Mouse (Mus musculus): ENCODE results near the gene Ighmbp2. TPM values are rescaled to one million over a fixed set of nuclear protein-coding genes. Genes with fewer than 3 reads are reported as not detected.

Gene Ighmbp2
- total RNA-seq, 1 experiment = 13.2 TPM

- in situ Hi-C loops (cut with MboI; ENCODE audit: low sequenced_read_pairs in 2 of 2, unreplicated experiment in 2 of 2) = no loop called here
- TF ChIP-seq CHD2 (IDR thresholded peaks at IDR 0.05; ENCODE audit: low read depth, low read length) (no peak), HCFC1 (IDR thresholded peaks at IDR 0.05; ENCODE audit: borderline replicate concordance, insufficient read depth, low read length) (no peak), ZNF384 (IDR thresholded peaks at IDR 0.05; ENCODE audit: low read depth, low read length) (no peak), MAFK (IDR thresholded peaks at IDR 0.05; ENCODE audit: insufficient read depth, low read depth, low read length) (no peak), ZC3H11A (IDR thresholded peaks at IDR 0.05; ENCODE audit: borderline replicate concordance, low read depth, low read length) (no peak)
- H3K9ac ChIP-seq (ENCODE audit: insufficient read depth, low read depth, low read length, poor library complexity, severe bottlenecking) = no peak overlapping the region; the same call in 1 of the 2 replicates
- H3K36me3 ChIP-seq (ENCODE audit: control insufficient read depth, insufficient read depth, low read length, poor library complexity, severe bottlenecking) = no peaks in the 10 kb centered on the region
- no peak overlapping the region for H3K27ac ChIP-seq (ENCODE audit: insufficient read depth, low read depth, low read length, poor library complexity, severe bottlenecking)
- H3K9me3 ChIP-seq (ENCODE audit: control insufficient read depth, insufficient read depth, low read depth, low read length) = no peaks in the 10 kb centered on the region
- no peak for DNase-seq (ENCODE audit: low read depth, low spot score)
- H3K4me1 ChIP-seq (ENCODE audit: control insufficient read depth in 2 of 2, insufficient read depth in 2 of 2, low read length in 2 of 2, poor library complexity in 1 of 2) = peaks cover 0 to 11% of the 10 kb centered on the region in 2 experiments; a peak in 2 of 4 replicates
- H3K4me3 ChIP-seq (ENCODE audit: insufficient read depth in 1 of 2, low read depth in 1 of 2, low read length in 2 of 2, poor library complexity in 1 of 2, severe bottlenecking in 1 of 2) = no peak overlapping the region
Observed at GRCm38 (mm10) chr19:3321617-3322016, 38.8 kb upstream of the Ighmbp2 start.

DNA sequence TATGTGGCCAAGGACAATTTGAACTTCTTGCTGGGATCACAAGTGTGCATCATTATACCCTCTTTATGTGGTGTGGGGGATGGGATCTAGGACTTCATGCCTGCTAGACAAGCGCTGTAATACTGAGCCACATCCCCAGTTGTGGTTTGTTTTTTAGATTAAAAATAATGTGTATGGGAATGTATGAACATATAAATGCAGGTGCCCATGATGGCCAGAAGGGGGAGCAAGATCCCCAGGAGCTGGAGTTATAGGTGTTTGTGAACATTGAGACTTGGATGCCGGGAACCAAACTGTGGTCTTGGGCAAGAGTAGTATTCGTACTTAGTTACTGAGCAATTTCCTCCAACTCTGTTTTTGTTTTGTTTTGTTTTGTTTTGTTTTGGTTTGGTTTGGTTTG is 38.0 kb upstream of the Ighmbp2 start:
- peak; percentile 40 for DNase-seq (ENCODE audit: low read depth, low spot score)
- H3K9me3 ChIP-seq (ENCODE audit: control insufficient read depth, insufficient read depth, low read depth, low read length) = no peaks in the 10 kb centered on the region
- H3K36me3 ChIP-seq (ENCODE audit: control insufficient read depth, insufficient read depth, low read length, poor library complexity, severe bottlenecking) = no peaks in the 10 kb centered on the region
- peaks cover 0 to 5% of the 10 kb centered on the region in 2 experiments; a peak in 2 of 4 replicates for H3K4me1 ChIP-seq (ENCODE audit: control insufficient read depth in 2 of 2, insufficient read depth in 2 of 2, low read length in 2 of 2, poor library complexity in 1 of 2)
- H3K27ac ChIP-seq (ENCODE audit: insufficient read depth, low read depth, low read length, poor library complexity, severe bottlenecking) = no peak overlapping the region
- H3K4me3 ChIP-seq (ENCODE audit: insufficient read depth in 1 of 2, low read depth in 1 of 2, low read length in 2 of 2, poor library complexity in 1 of 2, severe bottlenecking in 1 of 2) = no peak overlapping the region
- no peak overlapping the region for H3K9ac ChIP-seq (ENCODE audit: insufficient read depth, low read depth, low read length, poor library complexity, severe bottlenecking)
- in situ Hi-C loops (cut with MboI; ENCODE audit: low sequenced_read_pairs in 2 of 2, unreplicated experiment in 2 of 2) = no loop called here
- TF ChIP-seq ZC3H11A (IDR thresholded peaks at IDR 0.05; ENCODE audit: borderline replicate concordance, low read depth, low read length) (peak; percentile 60; the same call in 1 of the 2 replicates), ZNF384 (IDR thresholded peaks at IDR 0.05; ENCODE audit: low read depth, low read length) (no peak), HCFC1 (IDR thresholded peaks at IDR 0.05; ENCODE audit: borderline replicate concordance, insufficient read depth, low read length) (no peak), CHD2 (IDR thresholded peaks at IDR 0.05; ENCODE audit: low read depth, low read length) (no peak)

- in situ Hi-C loops (cut with MboI; ENCODE audit: low sequenced_read_pairs in 2 of 2, unreplicated experiment in 2 of 2) = no loop called here
- TF ChIP-seq CHD2 (IDR thresholded peaks at IDR 0.05; ENCODE audit: low read depth, low read length) = no peak
- no peak overlapping the region for H3K27ac ChIP-seq (ENCODE audit: insufficient read depth, low read depth, low read length, poor library complexity, severe bottlenecking)
- DNase-seq (ENCODE audit: low read depth, low spot score) = no peak
- peaks cover 0 to 5% of the 10 kb centered on the region in 2 experiments; a peak in 2 of 4 replicates for H3K4me1 ChIP-seq (ENCODE audit: control insufficient read depth in 2 of 2, insufficient read depth in 2 of 2, low read length in 2 of 2, poor library complexity in 1 of 2)
- no peaks in the 10 kb centered on the region for H3K9me3 ChIP-seq (ENCODE audit: control insufficient read depth, insufficient read depth, low read depth, low read length)
- no peak overlapping the region for H3K4me3 ChIP-seq (ENCODE audit: insufficient read depth in 1 of 2, low read depth in 1 of 2, low read length in 2 of 2, poor library complexity in 1 of 2, severe bottlenecking in 1 of 2)
- H3K36me3 ChIP-seq (ENCODE audit: control insufficient read depth, insufficient read depth, low read length, poor library complexity, severe bottlenecking) = no peaks in the 10 kb centered on the region
- H3K9ac ChIP-seq (ENCODE audit: insufficient read depth, low read depth, low read length, poor library complexity, severe bottlenecking) = no peak overlapping the region
Observed at GRCm38 (mm10) chr19:3320086-3320485, 37.3 kb upstream of the Ighmbp2 start.

DNA sequence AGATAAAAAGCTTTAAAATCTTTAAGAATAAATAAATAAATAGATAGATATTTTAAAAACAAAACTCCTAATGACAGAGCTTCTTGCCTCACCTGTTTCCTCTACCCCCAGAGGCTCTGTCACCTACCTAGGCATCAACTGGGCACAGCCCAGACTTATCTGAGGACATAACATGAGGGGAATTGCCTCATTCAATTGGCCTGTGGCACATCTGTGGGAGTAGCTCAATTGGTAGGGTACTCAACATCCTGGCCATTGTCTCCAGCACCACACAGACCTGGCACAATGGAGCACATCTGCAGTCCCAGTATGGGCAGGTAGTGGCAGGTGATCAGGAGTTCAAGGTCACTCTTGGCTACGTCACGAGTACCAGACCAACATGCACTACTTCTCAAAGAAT is 36.5 kb upstream of the Ighmbp2 start:
- TF ChIP-seq ZC3H11A (IDR thresholded peaks at IDR 0.05; ENCODE audit: borderline replicate concordance, low read depth, low read length) (no peak), ZNF384 (IDR thresholded peaks at IDR 0.05; ENCODE audit: low read depth, low read length) (no peak), MAFK (IDR thresholded peaks at IDR 0.05; ENCODE audit: insufficient read depth, low read depth, low read length) (no peak), CHD2 (IDR thresholded peaks at IDR 0.05; ENCODE audit: low read depth, low read length) (no peak), HCFC1 (IDR thresholded peaks at IDR 0.05; ENCODE audit: borderline replicate concordance, insufficient read depth, low read length) (no peak)
- Histone ChIP-seq H3K36me3 (ENCODE audit: control insufficient read depth, insufficient read depth, low read length, poor library complexity, severe bottlenecking) (no peaks in the 10 kb centered on the region), H3K9me3 (ENCODE audit: control insufficient read depth, insufficient read depth, low read depth, low read length) (no peaks in the 10 kb centered on the region), H3K4me3 (ENCODE audit: insufficient read depth in 1 of 2, low read depth in 1 of 2, low read length in 2 of 2, poor library complexity in 1 of 2, severe bottlenecking in 1 of 2) (no peak overlapping the region), H3K27ac (ENCODE audit: insufficient read depth, low read depth, low read length, poor library complexity, severe bottlenecking) (no peak overlapping the region), H3K9ac (ENCODE audit: insufficient read depth, low read depth, low read length, poor library complexity, severe bottlenecking) (no peak overlapping the region), H3K4me1 (ENCODE audit: control insufficient read depth in 2 of 2, insufficient read depth in 2 of 2, low read length in 2 of 2, poor library complexity in 1 of 2) (peaks cover 0 to 5% of the 10 kb centered on the region in 2 experiments; a peak in 2 of 4 replicates)
- no peak for DNase-seq (ENCODE audit: low read depth, low spot score)
- in situ Hi-C loops (cut with MboI; ENCODE audit: low sequenced_read_pairs in 2 of 2, unreplicated experiment in 2 of 2) = no loop called here

All from ES-E14 (cell line).